Mouse (Mus musculus): ENCODE results near the gene Hdac7. TPM values are rescaled to one million over a fixed set of nuclear protein-coding genes. Genes with fewer than 3 reads are reported as not detected.

Hdac7 gene
- total and polyA plus RNA-seq, 3 experiments, result 19.8 to 55.2 (median 21.7) TPM

GRCm38 (mm10) chr15:97754476-97754875 lies 89.8 kb downstream of the Hdac7 start:
- Histone ChIP-seq H3K79me2 (replicated peaks; ENCODE audit: control insufficient read depth, extremely low read depth, insufficient read depth, poor library complexity, severe bottlenecking) (no peaks in the 10 kb centered on the region), H3K4me2 (ENCODE audit: insufficient read depth, low read depth, poor library complexity, severe bottlenecking) (no peak overlapping the region), H3K27ac (ENCODE audit: insufficient read depth, low read depth) (no peak overlapping the region), H3K9ac (ENCODE audit: insufficient read depth, low read depth) (no peak overlapping the region), H3K4me3 (replicated peaks in 1 of 3; ENCODE audit: low read depth in 2 of 3, low read length in 2 of 3, poor library complexity in 1 of 3) (no peak overlapping the region), H3K27me3 (replicated peaks) (no peaks in the 10 kb centered on the region), H3K9me3 (replicated peaks; ENCODE audit: low read length) (no peaks in the 10 kb centered on the region), H3K4me1 (ENCODE audit: control insufficient read depth in 1 of 2, insufficient read depth in 2 of 2) (peaks cover 34 to 53% of the 10 kb centered on the region in 2 experiments), H3K36me3 (replicated peaks in 1 of 2; ENCODE audit: control insufficient read depth in 1 of 2, insufficient read depth in 1 of 2, low read length in 1 of 2) (peaks cover 15 to 32% of the 10 kb centered on the region in 2 experiments)
- no peak for TF ChIP-seq NRF1 (IDR thresholded peaks at IDR 0.05; ENCODE audit: low read depth, low read length)
- TF ChIP-seq USF1 (IDR thresholded peaks at IDR 0.05; ENCODE audit: low read depth, low read length), result no peak
- peak; percentile 66 for TF ChIP-seq ZNF384 (IDR thresholded peaks at IDR 0.05; ENCODE audit: low read depth, low read length)
- no peak for TF ChIP-seq TCF12 (IDR thresholded peaks at IDR 0.05; ENCODE audit: low read depth, low read length)
- in situ Hi-C loops (cut with MboI; ENCODE audit: low pct_ligation_motif_present, low pct_unique_long_range_greater_than_20kb, low sequenced_read_pairs) (loop anchor here (5.0 kb wide), 1 partner anchor 37 kb away; no protein-coding TSS in a partner anchor), dilution Hi-C loops (cut with MboI; ENCODE audit: extremely low pct_ligation_motif_present, extremely low pct_unique_long_range_greater_than_20kb, low sequenced_read_pairs) (no loop called here)
- no peak for DNase-seq (ENCODE audit: extremely low read depth)

DNA sequence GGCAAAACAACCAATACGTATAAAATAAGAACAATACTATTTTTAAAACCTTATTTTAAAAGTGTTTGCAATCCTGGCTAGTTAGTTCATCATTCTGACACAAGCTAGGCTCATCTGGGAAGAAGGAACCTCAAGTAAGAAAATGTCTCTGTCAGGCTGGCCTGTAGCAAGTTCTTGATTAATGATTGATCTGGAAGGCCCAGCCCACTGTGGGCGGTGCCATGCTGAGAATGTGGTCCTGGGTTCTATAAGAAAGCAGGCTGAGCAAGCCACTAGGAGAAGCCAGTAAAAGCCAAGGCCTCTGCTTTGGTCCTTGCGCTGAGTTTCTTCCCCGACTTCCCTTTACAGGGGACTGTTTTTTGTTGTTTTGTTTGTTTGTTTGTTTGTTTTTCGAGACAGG lies 91.8 kb downstream of the Hdac7 start:
- Histone ChIP-seq H3K4me3 (replicated peaks in 1 of 3; ENCODE audit: low read depth in 2 of 3, low read length in 2 of 3, poor library complexity in 1 of 3) (no peak overlapping the region), H3K36me3 (replicated peaks in 1 of 2; ENCODE audit: control insufficient read depth in 1 of 2, insufficient read depth in 1 of 2, low read length in 1 of 2) (peaks cover 8 to 28% of the 10 kb centered on the region in 2 experiments), H3K27me3 (replicated peaks) (no peaks in the 10 kb centered on the region), H3K9ac (ENCODE audit: insufficient read depth, low read depth) (no peak overlapping the region), H3K4me2 (ENCODE audit: insufficient read depth, low read depth, poor library complexity, severe bottlenecking) (no peak overlapping the region), H3K27ac (ENCODE audit: insufficient read depth, low read depth) (no peak overlapping the region), H3K9me3 (replicated peaks; ENCODE audit: low read length) (no peaks in the 10 kb centered on the region), H3K79me2 (replicated peaks; ENCODE audit: control insufficient read depth, extremely low read depth, insufficient read depth, poor library complexity, severe bottlenecking) (no peaks in the 10 kb centered on the region), H3K4me1 (ENCODE audit: control insufficient read depth in 1 of 2, insufficient read depth in 2 of 2) (peaks cover 34 to 58% of the 10 kb centered on the region in 2 experiments)
- dilution Hi-C loops (cut with MboI; ENCODE audit: extremely low pct_ligation_motif_present, extremely low pct_unique_long_range_greater_than_20kb, low sequenced_read_pairs), result no loop called here
- in situ Hi-C loops (cut with MboI; ENCODE audit: low pct_ligation_motif_present, low pct_unique_long_range_greater_than_20kb, low sequenced_read_pairs), result loop anchor here (5.0 kb wide), 1 partner anchor 35 kb away; no protein-coding TSS in a partner anchor
- no peak for DNase-seq (ENCODE audit: extremely low read depth)
- TF ChIP-seq NRF1 (IDR thresholded peaks at IDR 0.05; ENCODE audit: low read depth, low read length) (no peak), MEF2A (IDR thresholded peaks at IDR 0.05; ENCODE audit: borderline replicate concordance, low read depth, low read length) (no peak), BHLHE40 (IDR thresholded peaks at IDR 0.05; ENCODE audit: low read depth, low read length) (no peak), CTCF (conservative IDR thresholded peaks at IDR 0.05 in 1 of 2, IDR thresholded peaks at IDR 0.05 in 1 of 2; ENCODE audit: low read depth in 2 of 2, low read length in 2 of 2) (no peak), MYC (IDR thresholded peaks at IDR 0.05; ENCODE audit: low read depth, low read length) (no peak), JUN (IDR thresholded peaks at IDR 0.05; ENCODE audit: insufficient read depth, low read depth, low read length) (no peak), IRF4 (IDR thresholded peaks at IDR 0.05; ENCODE audit: low read depth, low read length) (no peak), POLR2A (IDR thresholded peaks at IDR 0.05; ENCODE audit: low read depth, low read length) (no peak), ZC3H11A (IDR thresholded peaks at IDR 0.05; ENCODE audit: low read depth, low read length) (no peak), ETS1 (conservative IDR thresholded peaks at IDR 0.05; ENCODE audit: low read depth, low read length) (no peak), CHD2 (IDR thresholded peaks at IDR 0.05; ENCODE audit: low read length) (no peak), ZKSCAN1 (IDR thresholded peaks at IDR 0.05; ENCODE audit: borderline replicate concordance, low read depth, low read length) (no peak), RCOR1 (conservative IDR thresholded peaks at IDR 0.05; ENCODE audit: low read depth, low read length) (no peak), MXI1 (IDR thresholded peaks at IDR 0.05; ENCODE audit: low read depth, low read length) (no peak), MAZ (IDR thresholded peaks at IDR 0.05; ENCODE audit: low read depth, low read length) (no peak), UBTF (IDR thresholded peaks at IDR 0.05; ENCODE audit: low read depth, low read length) (no peak), RAD21 (IDR thresholded peaks at IDR 0.05; ENCODE audit: low read depth, low read length) (no peak)

Measured in CH12.LX (cell line).